Mouse (Mus musculus): ENCODE measurements at regions not wholly inside any gene's neighbourhood (a gene's known extent, or its start where the extent isn't known, plus 50 kb on each side); places are given as distances from the start of the nearest gene placed in this dataset.

GRCm38 (mm10) chr10:37211305-37211704 is 72.6 kb upstream of the Marcks start:
- Histone ChIP-seq H3K4me3 (ENCODE audit: low read depth, low read length) (no peak overlapping the region), H3K4me1 (ENCODE audit: insufficient read depth, low read depth, low read length) (no peaks in the 10 kb centered on the region), H3K27ac (ENCODE audit: low read length) (no peak overlapping the region), H3K27me3 (replicated peaks; ENCODE audit: insufficient read depth, low read length) (no peaks in the 10 kb centered on the region), H3K9ac (replicated peaks; ENCODE audit: low read depth) (no peak overlapping the region), H3K9me3 (ENCODE audit: low read length) (no peaks in the 10 kb centered on the region), H3K36me3 (ENCODE audit: insufficient read depth, low read length) (no peaks in the 10 kb centered on the region), H3K4me2 (replicated peaks; ENCODE audit: low read depth, low read length) (no peak overlapping the region)
- TF ChIP-seq EP300 (IDR thresholded peaks at IDR 0.05) (no peak), CTCF (IDR thresholded peaks at IDR 0.05) (no peak)
- 69% methylated on average over 3 of the region's 3 CpGs for WGBS
- DNase-seq (ENCODE audit: low spot score) (no peak), ATAC-seq (no peak)

- Histone ChIP-seq H3K4me2 (replicated peaks; ENCODE audit: low read depth, low read length) (no peak overlapping the region), H3K9ac (replicated peaks; ENCODE audit: low read depth) (no peak overlapping the region), H3K36me3 (ENCODE audit: insufficient read depth, low read length) (no peaks in the 10 kb centered on the region), H3K9me3 (ENCODE audit: low read length) (no peaks in the 10 kb centered on the region), H3K4me1 (ENCODE audit: insufficient read depth, low read depth, low read length) (no peaks in the 10 kb centered on the region), H3K4me3 (ENCODE audit: low read depth, low read length) (no peak overlapping the region), H3K27ac (ENCODE audit: low read length) (no peak overlapping the region), H3K27me3 (replicated peaks; ENCODE audit: insufficient read depth, low read length) (no peaks in the 10 kb centered on the region)
- WGBS = 100% methylated on average over 1 of the region's 1 CpGs
- no peak for DNase-seq (ENCODE audit: low spot score)
- no peak for TF ChIP-seq EP300 (IDR thresholded peaks at IDR 0.05)
- no peak for TF ChIP-seq CTCF (IDR thresholded peaks at IDR 0.05)
- ATAC-seq = no peak
Measured at GRCm38 (mm10) chr10:37210223-37210622, 71.5 kb upstream of the Marcks start.

DNA sequence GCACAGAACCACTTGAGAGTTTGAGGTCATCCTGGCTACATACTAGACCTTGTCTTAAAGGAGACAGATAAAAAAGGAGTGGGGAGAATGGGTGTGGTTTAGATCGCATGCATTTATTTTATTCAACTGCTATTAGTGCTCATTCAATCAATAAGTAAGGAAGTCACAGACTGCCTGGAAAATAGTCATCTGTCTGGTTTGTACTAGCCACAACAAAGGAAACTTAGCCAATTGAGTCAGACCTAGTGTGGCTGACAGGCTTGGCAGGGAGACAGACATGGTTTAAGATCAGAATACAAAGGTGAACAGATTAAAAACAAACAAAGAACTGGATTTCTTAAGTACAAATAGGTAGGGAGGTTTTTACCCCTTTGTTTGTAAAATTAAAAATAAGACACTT is 68.3 kb upstream of the Marcks start:
- Histone ChIP-seq H3K9ac (replicated peaks; ENCODE audit: low read depth) (no peak overlapping the region), H3K4me3 (ENCODE audit: low read depth, low read length) (no peak overlapping the region), H3K4me1 (ENCODE audit: insufficient read depth, low read depth, low read length) (no peaks in the 10 kb centered on the region), H3K4me2 (replicated peaks; ENCODE audit: low read depth, low read length) (no peak overlapping the region), H3K36me3 (ENCODE audit: insufficient read depth, low read length) (no peaks in the 10 kb centered on the region), H3K27ac (ENCODE audit: low read length) (no peak overlapping the region), H3K9me3 (ENCODE audit: low read length) (no peaks in the 10 kb centered on the region), H3K27me3 (replicated peaks; ENCODE audit: insufficient read depth, low read length) (no peaks in the 10 kb centered on the region)
- TF ChIP-seq EP300 (IDR thresholded peaks at IDR 0.05) (no peak), CTCF (IDR thresholded peaks at IDR 0.05) (no peak)
- ATAC-seq (no peak), DNase-seq (ENCODE audit: low spot score) (no peak)
- WGBS = 81% methylated on average over 1 of the region's 1 CpGs

GRCm38 (mm10) chr10:37206546-37206945 is 67.8 kb upstream of the Marcks start:
- no peak for DNase-seq (ENCODE audit: low spot score)

GRCm38 (mm10) chr10:37203709-37204108 is 65.0 kb upstream of the Marcks start:
- ATAC-seq (no peak), DNase-seq (ENCODE audit: low spot score) (no peak)
- Histone ChIP-seq H3K27me3 (replicated peaks; ENCODE audit: insufficient read depth, low read length) (no peaks in the 10 kb centered on the region), H3K9me3 (ENCODE audit: low read length) (no peaks in the 10 kb centered on the region), H3K9ac (replicated peaks; ENCODE audit: low read depth) (no peak overlapping the region), H3K27ac (ENCODE audit: low read length) (no peak overlapping the region), H3K4me3 (ENCODE audit: low read depth, low read length) (no peak overlapping the region), H3K36me3 (ENCODE audit: insufficient read depth, low read length) (no peaks in the 10 kb centered on the region), H3K4me2 (replicated peaks; ENCODE audit: low read depth, low read length) (no peak overlapping the region), H3K4me1 (ENCODE audit: insufficient read depth, low read depth, low read length) (no peaks in the 10 kb centered on the region)
- 79% methylated on average over 1 of the region's 1 CpGs for WGBS
- TF ChIP-seq CTCF (IDR thresholded peaks at IDR 0.05) (no peak), EP300 (IDR thresholded peaks at IDR 0.05) (no peak)

More at GRCm38 (mm10) chr10:37206546-37206945, 67.8 kb upstream of the Marcks start:
- WGBS = 58% methylated on average over 4 of the region's 4 CpGs
- H3K9ac ChIP-seq (replicated peaks; ENCODE audit: low read depth) = no peak overlapping the region
- ATAC-seq = no peak
- no peaks in the 10 kb centered on the region for H3K4me1 ChIP-seq (ENCODE audit: insufficient read depth, low read depth, low read length)
- no peak overlapping the region for H3K4me3 ChIP-seq (ENCODE audit: low read depth, low read length)
- H3K27ac ChIP-seq (ENCODE audit: low read length) = no peak overlapping the region
- no peaks in the 10 kb centered on the region for H3K9me3 ChIP-seq (ENCODE audit: low read length)
- H3K36me3 ChIP-seq (ENCODE audit: insufficient read depth, low read length) = no peaks in the 10 kb centered on the region
- no peak overlapping the region for H3K4me2 ChIP-seq (replicated peaks; ENCODE audit: low read depth, low read length)
- H3K27me3 ChIP-seq (replicated peaks; ENCODE audit: insufficient read depth, low read length) = no peaks in the 10 kb centered on the region
- no peak for TF ChIP-seq CTCF (IDR thresholded peaks at IDR 0.05)
- TF ChIP-seq EP300 (IDR thresholded peaks at IDR 0.05) = no peak

GRCm38 (mm10) chr10:37194798-37195453 is 56.2 kb upstream of the Marcks start:
- Histone ChIP-seq H3K4me2 (replicated peaks; ENCODE audit: low read depth, low read length) (no peak overlapping the region), H3K27ac (ENCODE audit: low read length) (no peak overlapping the region), H3K27me3 (replicated peaks; ENCODE audit: insufficient read depth, low read length) (no peaks in the 10 kb centered on the region), H3K9me3 (ENCODE audit: low read length) (no peaks in the 10 kb centered on the region), H3K9ac (replicated peaks; ENCODE audit: low read depth) (no peak overlapping the region), H3K4me1 (ENCODE audit: insufficient read depth, low read depth, low read length) (no peaks in the 10 kb centered on the region), H3K36me3 (ENCODE audit: insufficient read depth, low read length) (no peaks in the 10 kb centered on the region), H3K4me3 (ENCODE audit: low read depth, low read length) (no peak overlapping the region)
- TF ChIP-seq CTCF (IDR thresholded peaks at IDR 0.05) (no peak), EP300 (IDR thresholded peaks at IDR 0.05) (no peak)
- WGBS = 81% methylated on average over 13 of the region's 13 CpGs
- ATAC-seq = no peak
- no peak for DNase-seq (ENCODE audit: low spot score)
